Mouse (Mus musculus) kidney, postnatal 25 days (tissue): ENCODE results near the gene Tax1bp1.
A peak's percentile ranks its signal among the peaks of the same experiment; 100 is the strongest.
"Not testable (repeated sequence)": the region's sequence is repeated elsewhere in the genome, so short reads cannot be mapped to it uniquely, and the experiment has no call there.

Source experiments
- DNase-seq, 2 experiments: peaks; one replicate each; pipeline ENCODE4 v3.0.0; 2021; ENCODE audit warnings: mixed read lengths in 2 of 2

Gene Tax1bp1

GRCm38 (mm10) chr6:52713104-52713896, at the start of gene Tax1bp1:
Tax1bp1 (plus strand) TSS chr6:52713729.
- DNase-seq = peak; percentile 92 to 96

GRCm38 (mm10) chr6:52667641-52668040, 45.9 kb upstream of the Tax1bp1 start:
- DNase-seq = peak; percentile 7 to 62

- not testable (repeated sequence) for DNase-seq
Observed at GRCm38 (mm10) chr6:52669878-52670277, 43.7 kb upstream of the Tax1bp1 start.

GRCm38 (mm10) chr6:52671791-52672190, 41.7 kb upstream of the Tax1bp1 start:
- DNase-seq = no peak

- DNase-seq = no peak
Observed at GRCm38 (mm10) chr6:52672539-52672938, 41.0 kb upstream of the Tax1bp1 start.

GRCm38 (mm10) chr6:52673706-52674105, 39.8 kb upstream of the Tax1bp1 start:
- no peak for DNase-seq

GRCm38 (mm10) chr6:52674541-52674940, 39.0 kb upstream of the Tax1bp1 start:
- peak; percentile 66 to 78 for DNase-seq

GRCm38 (mm10) chr6:52675222-52675921, 38.2 kb upstream of the Tax1bp1 start:
- peak; percentile 48 to 79 for DNase-seq

GRCm38 (mm10) chr6:52677534-52677933, 36.0 kb upstream of the Tax1bp1 start:
- not testable (repeated sequence) for DNase-seq

- DNase-seq = peak; percentile 66 to 84
Observed at GRCm38 (mm10) chr6:52679565-52679964, 34.0 kb upstream of the Tax1bp1 start.

- peak; percentile 12 to 52 for DNase-seq
Observed at GRCm38 (mm10) chr6:52680458-52681032, 33.0 kb upstream of the Tax1bp1 start.

GRCm38 (mm10) chr6:52681847-52682485, 31.6 kb upstream of the Tax1bp1 start:
- DNase-seq = peak; percentile 20 to 68

GRCm38 (mm10) chr6:52682607-52683006, 30.9 kb upstream of the Tax1bp1 start:
- DNase-seq = no peak

- DNase-seq = peak; percentile 72 to 76
Observed at GRCm38 (mm10) chr6:52686901-52687500, 26.5 kb upstream of the Tax1bp1 start.

GRCm38 (mm10) chr6:52690365-52690764, 23.2 kb upstream of the Tax1bp1 start:
- DNase-seq = peak in 1 of 2 experiments; percentile 51

- DNase-seq = no peak
Observed at GRCm38 (mm10) chr6:52691800-52692199, 21.7 kb upstream of the Tax1bp1 start.

- DNase-seq = no peak
Observed at GRCm38 (mm10) chr6:52692451-52693063, 21.0 kb upstream of the Tax1bp1 start.

GRCm38 (mm10) chr6:52697964-52698535, 15.5 kb upstream of the Tax1bp1 start:
- DNase-seq = no peak

- no peak for DNase-seq
Observed at GRCm38 (mm10) chr6:52699050-52699449, 14.5 kb upstream of the Tax1bp1 start.

GRCm38 (mm10) chr6:52699899-52700298, 13.6 kb upstream of the Tax1bp1 start:
- DNase-seq = no peak

GRCm38 (mm10) chr6:52703263-52703662, 10.3 kb upstream of the Tax1bp1 start:
- no peak for DNase-seq

GRCm38 (mm10) chr6:52705280-52705679, 8.2 kb upstream of the Tax1bp1 start:
- DNase-seq = no peak
